Mouse (Mus musculus): ENCODE results near the gene Ap2m1. TPM values are rescaled to one million over a fixed set of nuclear protein-coding genes. Genes with fewer than 3 reads are reported as not detected.

Gene Ap2m1
- total RNA-seq, 2 experiments from 2014 or later = 214 to 271 TPM

GRCm38 (mm10) chr16:20523886-20524285 is 11.4 kb upstream of the Ap2m1 start:
- ATAC-seq (replicated peaks; ENCODE audit: low FRiP score, poor library complexity, severe bottlenecking) = no peak

GRCm38 (mm10) chr16:20528779-20529178 is 6.5 kb upstream of the Ap2m1 start:
- no peak for ATAC-seq (replicated peaks; ENCODE audit: low FRiP score, poor library complexity, severe bottlenecking)

GRCm38 (mm10) chr16:20529375-20529774 is 5.9 kb upstream of the Ap2m1 start:
- ATAC-seq (replicated peaks; ENCODE audit: low FRiP score, poor library complexity, severe bottlenecking) = no peak

- no peak for ATAC-seq (replicated peaks; ENCODE audit: low FRiP score, poor library complexity, severe bottlenecking)
These were observed 4.3 kb upstream of the Ap2m1 start for GRCm38 (mm10) chr16:20530941-20531340.

- ATAC-seq (replicated peaks; ENCODE audit: low FRiP score, poor library complexity, severe bottlenecking) = no peak
These were observed 522 bp upstream of the Ap2m1 start for GRCm38 (mm10) chr16:20534617-20535295.

GRCm38 (mm10) chr16:20536081-20536665 is 895 bp downstream of the Ap2m1 start:
- no peak; the same call in 1 of the 2 replicates for ATAC-seq (replicated peaks; ENCODE audit: low FRiP score, poor library complexity, severe bottlenecking)

GRCm38 (mm10) chr16:20537071-20537471 is 1.8 kb downstream of the Ap2m1 start:
- ATAC-seq (replicated peaks; ENCODE audit: low FRiP score, poor library complexity, severe bottlenecking) = no peak

GRCm38 (mm10) chr16:20537601-20538320 is 2.5 kb downstream of the Ap2m1 start:
- ATAC-seq (replicated peaks; ENCODE audit: low FRiP score, poor library complexity, severe bottlenecking) = no peak

GRCm38 (mm10) chr16:20539649-20540048 is 4.4 kb downstream of the Ap2m1 start:
- no peak for ATAC-seq (replicated peaks; ENCODE audit: low FRiP score, poor library complexity, severe bottlenecking)

GRCm38 (mm10) chr16:20540438-20540837 is 5.2 kb downstream of the Ap2m1 start:
- ATAC-seq (replicated peaks; ENCODE audit: low FRiP score, poor library complexity, severe bottlenecking) = no peak

GRCm38 (mm10) chr16:20545696-20546095 is 10.4 kb downstream of the Ap2m1 start:
- ATAC-seq (replicated peaks; ENCODE audit: low FRiP score, poor library complexity, severe bottlenecking) = no peak

GRCm38 (mm10) chr16:20547423-20547822 is 12.1 kb downstream of the Ap2m1 start:
- no peak for ATAC-seq (replicated peaks; ENCODE audit: low FRiP score, poor library complexity, severe bottlenecking)

- peak; percentile 97 for ATAC-seq (replicated peaks; ENCODE audit: low FRiP score, poor library complexity, severe bottlenecking)
These were observed 13.0 kb downstream of the Ap2m1 start, which contains the start of gene Abcf3 for GRCm38 (mm10) chr16:20548096-20548948. Abcf3 (plus strand) TSS chr16:20548577.

- ATAC-seq (replicated peaks; ENCODE audit: low FRiP score, poor library complexity, severe bottlenecking) = no peak
These were observed 13.9 kb downstream of the Ap2m1 start for GRCm38 (mm10) chr16:20549161-20549560.

GRCm38 (mm10) chr16:20551691-20552090 is 16.4 kb downstream of the Ap2m1 start:
- no peak for ATAC-seq (replicated peaks; ENCODE audit: low FRiP score, poor library complexity, severe bottlenecking)

- ATAC-seq (replicated peaks; ENCODE audit: low FRiP score, poor library complexity, severe bottlenecking) = no peak
These were observed 17.3 kb downstream of the Ap2m1 start for GRCm38 (mm10) chr16:20552594-20552993.

GRCm38 (mm10) chr16:20555000-20555399 is 19.7 kb downstream of the Ap2m1 start:
- no peak for ATAC-seq (replicated peaks; ENCODE audit: low FRiP score, poor library complexity, severe bottlenecking)

GRCm38 (mm10) chr16:20557381-20557780 is 22.1 kb downstream of the Ap2m1 start:
- no peak for ATAC-seq (replicated peaks; ENCODE audit: low FRiP score, poor library complexity, severe bottlenecking)

- ATAC-seq (replicated peaks; ENCODE audit: low FRiP score, poor library complexity, severe bottlenecking) = no peak
These were observed 29.8 kb downstream of the Ap2m1 start for GRCm38 (mm10) chr16:20565075-20565474.

- no peak for ATAC-seq (replicated peaks; ENCODE audit: low FRiP score, poor library complexity, severe bottlenecking)
These were observed 54.2 kb downstream of the Ap2m1 start, which contains the start of gene Vwa5b2 for GRCm38 (mm10) chr16:20589366-20589938. Vwa5b2 (plus strand) TSS chr16:20589471.

Data from erythroid progenitor cell, adult 5-6 weeks (primary cell).